Comparison of ENCODE assay signal across 14 mouse cellular contexts in the genomic region with DNA sequence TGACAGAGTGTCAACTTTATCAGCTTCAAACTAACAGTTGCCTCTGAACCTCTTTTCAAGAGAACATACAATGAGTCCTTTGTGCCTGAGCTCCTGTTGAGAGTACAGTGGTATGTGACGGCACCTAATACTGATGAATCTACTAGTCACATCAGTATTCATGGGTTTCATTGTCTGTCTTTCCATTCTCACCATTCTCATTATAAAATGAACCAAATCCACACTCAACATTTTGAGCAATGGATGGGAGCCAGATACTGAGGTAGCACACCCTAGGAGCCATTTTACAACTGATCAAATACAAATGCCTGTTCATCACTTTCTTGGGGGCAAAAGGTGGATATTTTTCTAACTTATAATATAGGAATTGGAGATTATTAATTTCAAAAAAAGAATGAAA. TPM values are rescaled to one million over a fixed set of nuclear protein-coding genes. Genes with fewer than 3 reads are reported as not detected.
A peak's percentile ranks its signal among the peaks of the same experiment; 100 is the strongest.
DNase-seq lines count a peak whose midpoint lies in the region; ATAC-seq and TF ChIP-seq lines count a peak whose summit lies in the region.
"Had no signal": no experiment of that assay in that cellular context is flagged by ENCODE, and none has a peak within 500 bp of the region (broad histone marks: within the 10 kb centered on the region; RNA-seq: fewer than 3 reads in every experiment).

No protein-coding gene starts in this region.

- intact Hi-C loops in left cerebral cortex, postnatal 10 days (cut with DNase I), result loop anchor here (5.0 kb wide), 1 partner anchor 66 kb away; no protein-coding TSS in a partner anchor

- no peaks in the 10 kb centered on the region for H3K9me3 ChIP-seq in hindbrain, embryonic 10.5 days
- H3K9me3 ChIP-seq in hindbrain, embryonic 13.5 days, result no peaks in the 10 kb centered on the region
- H3K9me3 ChIP-seq in kidney, postnatal 0 days (replicated peaks; ENCODE audit: low read length), result no peaks in the 10 kb centered on the region
- H3K9me3 ChIP-seq: intestine, embryonic 15.5 days; midbrain, embryonic 15.5 days had no signal

- H3K27ac ChIP-seq in hindbrain, embryonic 10.5 days, result peak overlapping the region; percentile 83
- no peak overlapping the region for H3K27ac ChIP-seq in hindbrain, embryonic 13.5 days
- H3K27ac ChIP-seq in kidney, postnatal 0 days, result peak overlapping the region; percentile 82
- H3K27ac ChIP-seq: intestine, embryonic 15.5 days; midbrain, embryonic 15.5 days had no signal

- ATAC-seq in hindbrain, embryonic 13.5 days (ENCODE audit: low FRiP score), result no peak
- ATAC-seq in kidney, postnatal 0 days (replicated peaks; ENCODE audit: low FRiP score, low read depth), result no peak
- ATAC-seq: intestine, embryonic 15.5 days; midbrain, embryonic 15.5 days had no signal

- TF ChIP-seq CTCF in kidney, postnatal 0 days (IDR thresholded peaks at IDR 0.05; ENCODE audit: low read depth), result no peak
- no peak for TF ChIP-seq CTCF in brain, embryonic 14.5 days (IDR thresholded peaks at IDR 0.05; ENCODE audit: borderline replicate concordance, extremely low read depth, insufficient read depth, insufficient read length)

- TF ChIP-seq POLR2A in brain, embryonic 14.5 days (IDR thresholded peaks at IDR 0.05; ENCODE audit: borderline replicate concordance, extremely low read depth, insufficient read depth, insufficient read length, poor library complexity, severe bottlenecking), result no peak

- no peaks in the 10 kb centered on the region for H3K36me3 ChIP-seq in hindbrain, embryonic 10.5 days
- H3K36me3 ChIP-seq in hindbrain, embryonic 13.5 days, result no peaks in the 10 kb centered on the region
- no peaks in the 10 kb centered on the region for H3K36me3 ChIP-seq in kidney, postnatal 0 days (ENCODE audit: insufficient read depth, low read length)
- H3K36me3 ChIP-seq: intestine, embryonic 15.5 days; midbrain, embryonic 15.5 days had no signal

- 19% methylated on average over 1 of the region's 1 CpGs for WGBS in hindbrain, embryonic 10.5 days
- WGBS in hindbrain, embryonic 13.5 days, result 21% methylated on average over 1 of the region's 1 CpGs
- 66% methylated on average over 1 of the region's 1 CpGs for WGBS in kidney, postnatal 0 days

- no peaks in the 10 kb centered on the region for H3K27me3 ChIP-seq in hindbrain, embryonic 10.5 days (ENCODE audit: insufficient read depth, poor library complexity, severe bottlenecking)
- H3K27me3 ChIP-seq in hindbrain, embryonic 13.5 days, result peaks cover 8% of the 10 kb centered on the region; the same call in 1 of the 2 replicates
- no peaks in the 10 kb centered on the region for H3K27me3 ChIP-seq in kidney, postnatal 0 days (ENCODE audit: insufficient read depth, low read length)
- H3K27me3 ChIP-seq: intestine, embryonic 15.5 days; midbrain, embryonic 15.5 days had no signal

- no peak overlapping the region for H3K9ac ChIP-seq in hindbrain, embryonic 13.5 days
- H3K9ac ChIP-seq in kidney, postnatal 0 days (ENCODE audit: low read depth, low read length), result no peak overlapping the region
- H3K9ac ChIP-seq: intestine, embryonic 15.5 days; midbrain, embryonic 15.5 days had no signal

- no peak overlapping the region for H3K4me2 ChIP-seq in hindbrain, embryonic 13.5 days
- no peak overlapping the region for H3K4me2 ChIP-seq in kidney, postnatal 0 days (ENCODE audit: low read length)
- H3K4me2 ChIP-seq: intestine, embryonic 15.5 days; midbrain, embryonic 15.5 days had no signal

- H3K4me1 ChIP-seq in hindbrain, embryonic 10.5 days (replicated peaks), result peaks cover 42% of the 10 kb centered on the region
- H3K4me1 ChIP-seq in hindbrain, embryonic 13.5 days (replicated peaks), result peaks cover 13% of the 10 kb centered on the region
- peaks cover 14% of the 10 kb centered on the region; the same call in 1 of the 2 replicates for H3K4me1 ChIP-seq in kidney, postnatal 0 days (replicated peaks; ENCODE audit: insufficient read depth, low read length)
- H3K4me1 ChIP-seq: midbrain, embryonic 15.5 days had no signal

- no peak for DNase-seq in hindbrain, embryonic 10.5 days (ENCODE audit: low spot score)
- DNase-seq in kidney, postnatal 0 days (ENCODE audit: low spot score), result no peak
- DNase-seq in kidney, postnatal 4 days, result no peak
- peak; percentile 22 for DNase-seq in brain, embryonic 14.5 days (ENCODE audit: low read depth)
- DNase-seq in mesoderm, embryonic 11.5 days (ENCODE audit: low read depth, low spot score), result peak; percentile 48
- no peak for DNase-seq in left cerebral cortex, postnatal 10 days (ENCODE audit: extremely low spot score in 1 of 2, low spot score in 2 of 2)
- DNase-seq: adrenal gland, adult 8-10 months; cerebellum, adult 9-11 months; liver; lung, postnatal 10 days; thymus, postnatal 25 days had no signal

- no peak overlapping the region for H3K4me3 ChIP-seq in hindbrain, embryonic 10.5 days
- H3K4me3 ChIP-seq in hindbrain, embryonic 13.5 days, result no peak overlapping the region
- no peak overlapping the region for H3K4me3 ChIP-seq in kidney, postnatal 0 days (replicated peaks; ENCODE audit: low read depth, low read length)
- H3K4me3 ChIP-seq: intestine, embryonic 15.5 days; midbrain, embryonic 15.5 days had no signal

RNA-seq across cellular contexts. Expression of a gene that starts 40.5 kb away (rescaled TPM):
- polyA plus RNA-seq in hindbrain, embryonic 10.5 days (2016; fragmentation: Nextera tagmentation; extraction: Ambion mirVana), result 144 and 181 TPM in 2 replicates
- polyA plus RNA-seq in hindbrain, embryonic 13.5 days (2015; fragmentation: Nextera tagmentation; extraction: Ambion mirVana), result 130 TPM in 2 replicates
- polyA plus RNA-seq in kidney, postnatal 0 days (2015; fragmentation: Nextera tagmentation; extraction: Ambion mirVana), result 102 and 118 TPM in 2 replicates
- 45.8 and 61.9 TPM in 2 replicates for polyA plus RNA-seq in brain, embryonic 14.5 days (2012; rRNA removed)
- 100 to 1,000 TPM; 136 to 148 TPM for total RNA-seq in left cerebral cortex, postnatal 10 days (2021)

Comparison
In these comparisons a context has a peak if more than half of its experiments do, and no peak if none do; other contexts are left out.
1. DNase-seq: peak in brain, embryonic 14.5 days (single experiment) and mesoderm, embryonic 11.5 days (single experiment); none in hindbrain, embryonic 10.5 days (single experiment), kidney, postnatal 0 days (single experiment), kidney, postnatal 4 days (0 of 2) and left cerebral cortex, postnatal 10 days (0 of 2).